Mouse (Mus musculus) left cerebral cortex, adult 11 months (tissue): ENCODE data around the gene Epdr1.

ENCODE experiments used
- DNase-seq: peaks from one replicate; pipeline ENCODE4 v3.0.0; 2022; ENCODE audit warnings: low spot score

Gene Epdr1

GRCm38 (mm10) chr13:19619216-19619927 is at the start of gene Epdr1:
Gene Epdr1, minus strand, starts transcription at chr13:19619927.
- peak; percentile 59 for DNase-seq

GRCm38 (mm10) chr13:19668355-19669140 is 48.8 kb upstream of the Epdr1 start:
- no peak for DNase-seq

GRCm38 (mm10) chr13:19652405-19652804 is 32.7 kb upstream of the Epdr1 start:
- no peak for DNase-seq

- no peak for DNase-seq
These were observed 30.1 kb upstream of the Epdr1 start for GRCm38 (mm10) chr13:19649824-19650223.

- no peak for DNase-seq
These were observed 24.5 kb upstream of the Epdr1 start for GRCm38 (mm10) chr13:19644225-19644624.

- DNase-seq, result no peak
These were observed 23.8 kb upstream of the Epdr1 start for GRCm38 (mm10) chr13:19643519-19643918.

GRCm38 (mm10) chr13:19640203-19640851 is 20.6 kb upstream of the Epdr1 start:
- DNase-seq, result no peak

- DNase-seq, result no peak
These were observed 16.4 kb upstream of the Epdr1 start for GRCm38 (mm10) chr13:19636131-19636530.

- no peak for DNase-seq
These were observed 11.3 kb upstream of the Epdr1 start for GRCm38 (mm10) chr13:19630768-19631709.

- no peak for DNase-seq
These were observed 6.7 kb upstream of the Epdr1 start for GRCm38 (mm10) chr13:19626473-19626872.

GRCm38 (mm10) chr13:19624632-19625320 is 5.0 kb upstream of the Epdr1 start:
- no peak for DNase-seq

- no peak for DNase-seq
These were observed 3.6 kb upstream of the Epdr1 start for GRCm38 (mm10) chr13:19623228-19623905.

- no peak for DNase-seq
These were observed 3.0 kb upstream of the Epdr1 start, which contains the start of gene Sfrp4 for GRCm38 (mm10) chr13:19622573-19623227. Gene Sfrp4, plus strand, starts transcription at chr13:19623104.

GRCm38 (mm10) chr13:19618841-19619215 is 899 bp downstream of the Epdr1 start:
- no peak for DNase-seq

- no peak for DNase-seq
These were observed 1.6 kb downstream of the Epdr1 start for GRCm38 (mm10) chr13:19618081-19618480.

GRCm38 (mm10) chr13:19614311-19614710 is 5.4 kb downstream of the Epdr1 start:
- no peak for DNase-seq

- no peak for DNase-seq
These were observed 6.3 kb downstream of the Epdr1 start for GRCm38 (mm10) chr13:19613426-19613825.

GRCm38 (mm10) chr13:19612963-19613362 is 6.8 kb downstream of the Epdr1 start:
- no peak for DNase-seq

- no peak for DNase-seq
These were observed 7.4 kb downstream of the Epdr1 start for GRCm38 (mm10) chr13:19612348-19612747.

GRCm38 (mm10) chr13:19608120-19608519 is 11.6 kb downstream of the Epdr1 start:
- no peak for DNase-seq
